Mouse (Mus musculus) bone marrow, adult 2 months (tissue): Measurements from ENCODE around the gene Olfr435. TPM values are rescaled to one million over a fixed set of nuclear protein-coding genes. Genes with fewer than 3 reads are reported as not detected.
"Not testable (repeated sequence)": the region's sequence is repeated elsewhere in the genome, so short reads cannot be mapped to it uniquely, and the experiment has no call there.

ENCODE experiments used
- H3K27ac ChIP-seq: fragments of 200-500 bp; 2 replicates; pipeline ENCODE4 v1.5.1; 2012; ENCODE audit warnings: low read depth, mild to moderate bottlenecking, control low read depth, inconsistent platforms, low read length; ENCODE audit not compliant: control insufficient read depth, poor library complexity, insufficient read depth
- H3K4me1 ChIP-seq: fragments of 200-500 bp; 2 replicates; pipeline ENCODE4 v1.6.1; 2011; ENCODE audit warnings: low read length; ENCODE audit not compliant: control insufficient read depth, insufficient read depth
- H3K4me3 ChIP-seq: fragments of 200-500 bp; replicated peaks from 2 replicates; pipeline ENCODE3; 2011; ENCODE audit warnings: mild to moderate bottlenecking, low read depth, low read length, control low read depth; ENCODE audit not compliant: control insufficient read depth
- CTCF ChIP-seq: fragments of 200-500 bp; IDR thresholded peaks from 2 replicates; pipeline ENCODE4 v1.5.1; 2011; ENCODE audit warnings: low read length, control low read depth; ENCODE audit not compliant: control insufficient read depth, insufficient read depth
- POLR2A ChIP-seq: fragments of 200-500 bp; IDR thresholded peaks from 2 replicates; pipeline ENCODE4 v1.6.1; 2011; ENCODE audit warnings: low read depth, mild to moderate bottlenecking, control low read depth, low read length, borderline replicate concordance; ENCODE audit not compliant: control insufficient read depth
- WGBS: fragments of 180-500 bp; shearing (Covaris S2); methylation state at CpG from one replicate; pipeline ENCODE4 v1.1.7; 2018; 5-methylcytosine and 5-hydroxymethylcytosine counted together
- polyA plus RNA-seq: library from polyadenylated mRNA; stranded (reverse); fragments of >200 nt; gene quantifications from 2 replicates; pipeline ENCODE4 v1.2.4, GENCODE M21; 2011; ENCODE audit warnings: low replicate concordance; ENCODE audit not compliant: missing spikeins, insufficient read depth, insufficient read length

Gene Olfr435
- polyA plus RNA-seq, 1 experiment: not detected

DNA sequence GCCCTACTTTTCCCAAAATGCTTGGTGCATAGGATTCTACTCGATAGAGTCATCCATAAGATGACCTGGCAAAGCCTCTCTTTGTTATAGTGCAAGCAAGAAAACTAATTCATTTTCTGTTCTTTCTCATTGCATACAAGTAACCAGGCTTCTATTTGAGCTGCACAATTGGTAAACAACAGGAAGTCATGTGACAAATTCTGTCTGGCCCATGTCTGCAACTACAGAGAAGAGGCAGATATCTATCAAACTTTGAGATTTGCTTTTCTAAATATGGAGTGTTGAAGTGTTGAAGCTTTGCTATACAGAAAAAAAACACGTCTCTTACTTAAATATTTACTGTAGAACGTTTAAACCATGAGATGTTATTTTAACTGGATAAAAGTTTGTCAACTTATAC is 1.1 kb downstream of the Olfr435 start:
- 57% methylated on average over 3 of the region's 3 CpGs for WGBS
- H3K4me3 ChIP-seq: no peak overlapping the region
- TF ChIP-seq POLR2A (no peak), CTCF (no peak)
- no peak overlapping the region for H3K27ac ChIP-seq
- no peaks in the 10 kb centered on the region for H3K4me1 ChIP-seq

DNA sequence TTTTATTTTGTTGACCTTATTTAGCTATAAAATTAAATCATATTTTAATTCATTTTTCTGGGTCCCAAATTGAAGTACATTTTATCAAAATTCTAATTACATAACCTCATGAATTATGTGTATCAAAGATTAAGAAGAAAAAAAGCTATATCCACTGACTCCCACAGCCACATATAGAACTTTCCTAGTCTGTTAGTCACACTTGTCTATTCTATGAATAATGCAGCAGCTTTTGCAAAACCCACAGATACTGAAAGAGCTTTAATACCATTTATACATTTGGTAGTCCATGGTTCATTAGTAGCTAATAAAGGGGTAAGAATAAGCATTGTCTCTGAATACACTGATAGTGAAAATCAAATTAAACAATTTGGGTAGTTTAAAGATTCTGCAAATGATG is 5.8 kb downstream of the Olfr435 start:
- H3K4me3 ChIP-seq: no peak overlapping the region
- H3K27ac ChIP-seq: no peak overlapping the region
- H3K4me1 ChIP-seq: no peaks in the 10 kb centered on the region
- no peak for TF ChIP-seq POLR2A
- TF ChIP-seq CTCF: no peak

- no peak overlapping the region for H3K27ac ChIP-seq
- no peaks in the 10 kb centered on the region for H3K4me1 ChIP-seq
- TF ChIP-seq POLR2A (no peak), CTCF (no peak)
- no peak overlapping the region for H3K4me3 ChIP-seq
- 47% methylated on average over 2 of the region's 2 CpGs for WGBS
These were observed 8.4 kb downstream of the Olfr435 start for GRCm38 (mm10) chr6:43205355-43205754.

DNA sequence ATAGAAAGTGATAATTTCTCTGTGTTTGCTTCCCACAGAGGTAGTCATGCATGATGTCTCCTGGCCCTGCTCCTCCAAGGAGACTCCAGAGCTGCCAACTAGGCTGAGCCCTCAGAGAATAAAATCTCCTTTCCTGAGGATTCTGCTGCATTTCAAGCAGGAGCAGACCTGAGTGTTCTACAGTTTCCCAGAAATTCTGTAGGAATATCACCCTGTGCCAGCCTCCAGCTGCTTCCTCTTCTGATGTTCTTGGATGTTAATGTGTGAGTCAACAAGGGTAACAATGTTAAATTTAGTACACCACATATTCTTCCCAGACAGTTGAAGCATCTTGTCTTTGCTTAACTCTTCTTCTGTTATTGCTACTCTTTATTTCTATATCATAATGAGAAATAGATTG is 15.9 kb downstream of the Olfr435 start, which contains the start of gene Olfr434:
Olfr434 (plus strand) TSS at position 149 of the 400 bp plus-strand sequence.
- not testable (repeated sequence) for H3K4me1 ChIP-seq, H3K27ac ChIP-seq, H3K4me3 ChIP-seq

DNA sequence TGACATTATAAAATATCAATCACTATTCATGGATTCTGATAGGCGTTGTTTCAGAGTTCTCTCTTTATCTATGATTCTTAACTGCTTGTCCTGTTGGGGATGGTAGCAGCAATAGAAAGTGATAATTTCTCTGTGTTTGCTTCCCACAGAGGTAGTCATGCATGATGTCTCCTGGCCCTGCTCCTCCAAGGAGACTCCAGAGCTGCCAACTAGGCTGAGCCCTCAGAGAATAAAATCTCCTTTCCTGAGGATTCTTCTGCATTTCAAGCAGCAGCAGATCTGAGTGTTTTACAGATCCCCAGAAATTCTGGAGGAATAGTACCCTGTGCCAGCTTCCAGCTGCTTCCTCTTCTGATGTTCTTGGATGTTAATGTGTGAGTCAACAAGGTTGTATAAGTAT is 34.3 kb downstream of the Olfr435 start, which contains the start of gene Olfr47:
Olfr47 (plus strand) TSS at position 275 of the 400 bp plus-strand sequence.
- WGBS: 64% methylated on average over 1 of the region's 1 CpGs
- H3K27ac ChIP-seq, H3K4me1 ChIP-seq, H3K4me3 ChIP-seq: not testable (repeated sequence)

DNA sequence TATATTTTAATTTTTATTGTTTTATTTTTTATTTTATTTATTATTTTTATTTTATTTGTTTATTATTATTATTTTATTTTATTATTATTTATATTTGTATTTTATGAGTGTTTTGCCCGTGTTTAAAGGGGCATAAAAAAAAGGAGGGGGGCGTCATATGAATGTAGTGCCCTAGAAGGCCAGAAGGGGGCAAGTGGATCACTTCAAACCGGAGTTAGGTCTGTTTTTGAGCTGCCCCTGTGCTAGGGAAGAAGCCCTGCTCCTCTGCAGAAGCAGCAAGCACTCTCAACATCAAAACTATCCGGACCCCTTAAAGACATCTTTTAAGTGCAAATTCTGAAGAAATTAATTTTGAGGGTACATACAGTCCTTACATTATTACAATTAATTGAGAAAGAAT is 45.1 kb downstream of the Olfr435 start:
- 10% methylated on average over 4 of the region's 4 CpGs for WGBS
- Histone ChIP-seq H3K4me3 (no peak overlapping the region), H3K4me1 (no peaks in the 10 kb centered on the region), H3K27ac (no peak overlapping the region)
- TF ChIP-seq CTCF (no peak), POLR2A (no peak)

DNA sequence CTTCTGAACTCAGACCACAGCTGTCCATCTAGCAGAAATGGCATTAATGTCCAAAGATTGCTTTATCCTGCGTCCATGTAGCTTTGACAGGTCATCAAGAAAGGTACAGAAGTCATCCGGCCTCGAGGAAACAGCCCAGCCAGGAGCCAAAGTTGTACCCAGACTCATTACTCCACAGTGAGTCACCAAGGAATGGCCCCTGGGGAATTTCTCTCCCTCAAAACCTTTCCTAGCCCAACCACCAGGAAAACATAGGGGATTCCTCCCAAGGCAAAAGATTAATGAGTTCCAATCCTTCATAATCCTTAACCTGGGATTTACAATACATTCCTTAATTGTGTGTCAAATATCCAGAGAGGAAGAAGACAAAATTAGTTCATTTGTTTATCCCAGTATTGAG is 50.5 kb downstream of the Olfr435 start:
- TF ChIP-seq CTCF: no peak
- TF ChIP-seq POLR2A: no peak
- WGBS: 57% methylated on average over 3 of the region's 3 CpGs
- Histone ChIP-seq H3K4me3 (no peak overlapping the region), H3K4me1 (no peaks in the 10 kb centered on the region), H3K27ac (no peak overlapping the region)

DNA sequence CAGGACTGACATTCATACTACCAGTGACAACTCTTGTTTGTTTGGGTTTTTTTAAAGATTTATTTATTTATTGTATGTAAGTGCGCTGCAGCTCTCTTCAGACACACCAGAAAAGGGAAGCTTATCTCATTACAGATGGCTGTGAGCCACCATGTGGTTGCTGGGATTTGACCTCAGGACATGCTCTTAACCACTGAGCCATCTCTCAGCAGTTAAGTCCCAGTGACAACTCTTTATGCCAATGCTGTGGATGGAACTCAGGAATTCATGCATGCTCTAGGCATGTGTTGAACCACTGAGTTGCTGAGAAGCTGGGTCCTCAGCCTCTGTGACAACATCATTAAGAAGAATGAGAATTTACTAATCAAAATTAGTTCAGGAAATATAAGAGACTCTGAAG is 56.0 kb downstream of the Olfr435 start:
- Histone ChIP-seq H3K4me3 (no peak overlapping the region), H3K27ac (no peak overlapping the region), H3K4me1 (no peaks in the 10 kb centered on the region)
- TF ChIP-seq CTCF: no peak
- 24% methylated on average over 1 of the region's 1 CpGs for WGBS

Other genes with a start within 250 kb of the Olfr435 start
- gene Olfr444, start 248.1 kb upstream of the Olfr435 start, polyA plus RNA-seq: not detected in 2 replicates
- not detected in 2 replicates for gene Olfr441, start 90.8 kb upstream of the Olfr435 start, polyA plus RNA-seq
- not detected in 2 replicates for gene Olfr237-ps1, start 50.6 kb upstream of the Olfr435 start, polyA plus RNA-seq
- not detected in 2 replicates for gene Olfr437, start 33.9 kb upstream of the Olfr435 start, polyA plus RNA-seq
- gene Olfr13, start 25.0 kb upstream of the Olfr435 start, polyA plus RNA-seq: not detected in 2 replicates
- not detected in 2 replicates for gene Olfr434, start 15.9 kb downstream of the Olfr435 start, polyA plus RNA-seq
- gene Olfr47, start 34.4 kb downstream of the Olfr435 start, polyA plus RNA-seq: not detected in 2 replicates
- gene Arhgef5, start 68.4 kb downstream of the Olfr435 start, polyA plus RNA-seq: 2.0 and 2.5 TPM in 2 replicates
- not detected in 2 replicates for gene Nobox, start 112.4 kb downstream of the Olfr435 start, polyA plus RNA-seq